ENCODE assay signal across 15 mouse cellular contexts in the genomic region with DNA sequence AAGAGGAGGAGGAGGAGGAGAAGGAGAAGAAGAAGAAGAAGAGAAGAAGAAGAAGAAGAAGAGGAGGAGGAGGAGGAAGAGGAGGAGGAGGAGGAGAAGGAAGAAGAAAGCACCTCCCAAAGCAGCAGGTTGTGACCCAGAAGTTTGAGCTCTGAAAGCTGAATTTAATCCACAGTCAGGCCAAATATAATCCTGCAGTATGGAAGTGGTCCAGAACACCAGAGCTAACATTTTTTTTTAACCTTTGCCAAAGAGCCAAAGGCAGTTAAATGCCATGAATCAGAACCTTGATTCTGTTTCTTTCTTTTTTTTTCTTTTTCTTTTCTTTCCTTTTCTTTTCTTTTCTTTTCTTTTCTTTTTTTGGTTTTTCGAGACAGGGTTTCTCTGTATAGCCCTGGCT. TPM values are rescaled to one million over a fixed set of nuclear protein-coding genes. Genes with fewer than 3 reads are reported as not detected.
DNase-seq lines count a peak whose midpoint lies in the region; TF ChIP-seq lines count a peak whose summit lies in the region.
"Not testable (repeated sequence)": the region's sequence is repeated elsewhere in the genome, so short reads cannot be mapped to it uniquely, and the experiment has no call there.
"Had no signal": no experiment of that assay in that cellular context is flagged by ENCODE, and none has a peak within 500 bp of the region (broad histone marks: within the 10 kb centered on the region; RNA-seq: fewer than 3 reads in every experiment).

No protein-coding gene starts in this region.

- H3K4me3 ChIP-seq in cerebellum, adult 2 months (replicated peaks; ENCODE audit: insufficient read depth, low read depth, low read length): not testable (repeated sequence)

- not testable (repeated sequence) for TF ChIP-seq CTCF in cerebellum, adult 2 months (IDR thresholded peaks at IDR 0.05; ENCODE audit: borderline replicate concordance, insufficient read depth, low read depth, low read length)

- H3K4me1 ChIP-seq in cerebellum, adult 2 months (ENCODE audit: control insufficient read depth, insufficient read depth, low read length): not testable (repeated sequence)

- peak; percentile 56 for DNase-seq in NIH3T3 (ENCODE audit: low read depth)
- DNase-seq in cerebellum, adult 11-12 months: peak; percentile 38
- peak in 1 of 2 experiments; percentile 75 for DNase-seq in cerebellum, adult 2 months
- DNase-seq in cerebellum, adult 9-10 months: peak; percentile 73

- not testable (repeated sequence) for TF ChIP-seq POLR2A in cerebellum, adult 2 months (IDR thresholded peaks at IDR 0.05; ENCODE audit: borderline replicate concordance, insufficient read depth, low read length)

- 75% methylated on average over 1 of the region's 1 CpGs for WGBS in cerebellum, adult 2 months

- H3K27me3 ChIP-seq in cerebellum, adult 2 months (ENCODE audit: control insufficient read depth, insufficient read depth, low read length): not testable (repeated sequence)

- peak overlapping the region; percentile 24; the same call in 1 of the 2 replicates for H3K27ac ChIP-seq in cerebellum, adult 2 months (ENCODE audit: insufficient read depth, low read length)

RNA-seq across cellular contexts. Expression of a gene that starts 3.8 kb away (rescaled TPM):
- polyA plus RNA-seq in cerebellum, adult 2 months (2012; rRNA removed): 90.6 and 105 TPM in 2 replicates

RNA-seq across cellular contexts. Expression of a gene that starts 44.5 kb away (rescaled TPM):
- not detected in 2 replicates for polyA plus RNA-seq in cerebellum, adult 2 months (2012; rRNA removed)
- polyA plus RNA-seq: adrenal gland, adult 2 months; CD4-positive, CD25-positive, alpha-beta regulatory T cell, adult 4 months; cortical plate, adult 2 months; embryonic facial prominence, embryonic 10.5 days; embryonic facial prominence, embryonic 12.5 days; embryonic facial prominence, embryonic 14.5 days; forebrain, embryonic 11.5 days; forebrain, embryonic 13.5 days; forebrain, embryonic 15.5 days; forebrain, postnatal 0 days; G1E had no signal

RNA-seq across cellular contexts. Expression of a gene that starts 44.5 kb away (rescaled TPM):
- polyA plus RNA-seq in cerebellum, adult 2 months (2012; rRNA removed): not detected in 2 replicates
- polyA plus RNA-seq: adrenal gland, adult 2 months; CD4-positive, CD25-positive, alpha-beta regulatory T cell, adult 4 months; cortical plate, adult 2 months; embryonic facial prominence, embryonic 10.5 days; embryonic facial prominence, embryonic 12.5 days; embryonic facial prominence, embryonic 14.5 days; forebrain, embryonic 11.5 days; forebrain, embryonic 13.5 days; forebrain, embryonic 15.5 days; forebrain, postnatal 0 days; G1E had no signal

RNA-seq across cellular contexts. Expression of a gene that starts 50.3 kb away (rescaled TPM):
- polyA plus RNA-seq in cerebellum, adult 2 months (2012; rRNA removed): 0.47 and 0.67 TPM in 2 replicates
- polyA plus RNA-seq: adrenal gland, adult 2 months; G1E had no signal
